Mouse (Mus musculus) hindbrain, embryonic 11.5 days (tissue): ENCODE results near the gene Tmem208. TPM values are rescaled to one million over a fixed set of nuclear protein-coding genes. Genes with fewer than 3 reads are reported as not detected.

Experiments used
- ATAC-seq: fragments of 200-750 bp; cut with Nextera tagmentation; 2 replicates; pipeline ENCODE4 v1.8.0; 2017; ENCODE audit warnings: mild to moderate bottlenecking, moderate TSS enrichment, moderate library complexity; ENCODE audit not compliant: low FRiP score
- DNase-seq: peaks from one replicate; pipeline ENCODE4 v3.0.0-alpha.2; 2015; ENCODE audit warnings: low spot score
- H3K27ac ChIP-seq: fragments of 300-500 bp; sonication (generic); 2 replicates; pipeline ENCODE4 v1.5.1; 2014; ENCODE audit warnings: mild to moderate bottlenecking, low read depth, low read length
- H3K27me3 ChIP-seq: fragments of 300-500 bp; sonication (generic); 2 replicates; pipeline ENCODE4 v1.6.1; 2014; ENCODE audit warnings: mild to moderate bottlenecking, low read length, moderate library complexity, mixed read lengths; ENCODE audit not compliant: control insufficient read depth, insufficient read depth
- H3K36me3 ChIP-seq: fragments of 300-500 bp; sonication (generic); 2 replicates; pipeline ENCODE4 v1.6.1; 2014; ENCODE audit warnings: mild to moderate bottlenecking, low read length, moderate library complexity, mixed read lengths; ENCODE audit not compliant: control insufficient read depth, insufficient read depth
- H3K4me1 ChIP-seq: fragments of 300-500 bp; sonication (generic); replicated peaks from 2 replicates; pipeline ENCODE4 v1.6.1; 2014; ENCODE audit warnings: low read length, mixed read lengths; ENCODE audit not compliant: control insufficient read depth, insufficient read depth
- H3K4me2 ChIP-seq: fragments of 300-500 bp; sonication (generic); replicated peaks from 2 replicates; pipeline ENCODE4 v1.6.1; 2014; ENCODE audit warnings: mild to moderate bottlenecking, low read depth, low read length
- H3K4me3 ChIP-seq: fragments of 300-500 bp; sonication (generic); 2 replicates; pipeline ENCODE4 v1.5.1; 2014; ENCODE audit warnings: low read depth, low read length
- H3K9ac ChIP-seq: fragments of 300-500 bp; sonication (generic); 2 replicates; pipeline ENCODE4 v1.6.1; 2014; ENCODE audit warnings: low read depth, low read length
- H3K9me3 ChIP-seq: fragments of 300-500 bp; sonication (generic); 2 replicates; pipeline ENCODE4 v1.6.1; 2016; ENCODE audit warnings: low read length; ENCODE audit not compliant: control insufficient read depth
- WGBS: fragments of 180-500 bp; shearing (Covaris S2); extraction: QIAGEN DNeasy Blood & Tissue Kit; methylation state at CpG from one replicate; pipeline ENCODE4 v1.1.7; 2014; 5-methylcytosine and 5-hydroxymethylcytosine counted together
- polyA plus RNA-seq: library from polyadenylated mRNA; unstranded; fragments of >200 nt; fragmentation: Nextera tagmentation; extraction: Ambion mirVana; gene quantifications from 2 replicates; pipeline ENCODE4 v1.2.1, GENCODE M21; 2014

The Tmem208 gene
- polyA plus RNA-seq: 102 and 105 TPM in 2 replicates

DNA sequence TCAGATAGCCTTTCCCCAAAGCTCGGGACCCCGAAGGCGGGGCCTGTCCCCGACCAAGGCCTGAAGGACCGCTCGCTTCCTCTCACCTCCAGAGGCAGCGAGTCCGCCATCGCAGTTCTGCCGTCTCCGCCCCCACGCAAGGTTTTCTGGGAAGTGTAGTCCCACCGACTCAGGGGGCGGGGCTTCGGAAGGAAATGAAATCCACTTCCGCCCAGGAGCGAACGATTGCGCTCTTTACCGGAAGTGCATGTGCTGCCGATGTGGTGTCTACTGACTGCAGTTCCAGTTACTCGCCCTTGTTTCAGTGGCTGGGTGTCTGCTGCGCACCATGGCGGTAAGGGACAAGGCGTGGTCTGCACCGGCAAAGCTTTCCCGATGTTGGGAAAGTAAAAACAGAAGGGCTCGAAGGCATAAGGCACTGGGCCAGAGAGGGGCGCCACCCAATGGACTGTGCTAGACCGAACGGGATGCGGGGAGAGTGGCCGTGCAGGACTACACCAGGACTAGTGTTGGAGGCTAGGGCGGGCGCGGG, at the start of gene Tmem208, which contains the start of gene Lrrc29:
TSS of gene Tmem208 (plus strand) at position 214 of the 532 bp plus-strand sequence.
TSS of gene Lrrc29 (minus strand) at position 138 of the 532 bp plus-strand sequence.
- Histone ChIP-seq H3K4me3 (peak within 1 kb of the TSS; percentile 64), H3K4me1 (peaks cover 6% of the 10 kb centered on the region; the same call in 1 of the 2 replicates), H3K36me3 (peaks cover 4% of the 10 kb centered on the region; the same call in 1 of the 2 replicates), H3K27ac (peak within 1 kb of the TSS; percentile 73), H3K4me2 (peak within 1 kb of the TSS; percentile 83), H3K27me3 (no peaks in the 10 kb centered on the region), H3K9ac (peak within 1 kb of the TSS; percentile 63), H3K9me3 (no peaks in the 10 kb centered on the region)
- under 1% methylated on average over 36 of the region's 36 CpGs for WGBS
- DNase-seq: peak; percentile 99
- peak; percentile 93 for ATAC-seq

GRCm38 (mm10) chr8:105278911-105279334, 47.2 kb upstream of the Tmem208 start:
- 4% methylated on average over 28 of the region's 28 CpGs for WGBS
- ATAC-seq: no peak
- Histone ChIP-seq H3K36me3 (peaks cover 2% of the 10 kb centered on the region; the same call in 1 of the 2 replicates), H3K27me3 (peaks cover 55% of the 10 kb centered on the region), H3K4me3 (no peak overlapping the region), H3K9me3 (no peaks in the 10 kb centered on the region), H3K27ac (no peak overlapping the region), H3K9ac (no peak overlapping the region), H3K4me1 (peaks cover 10% of the 10 kb centered on the region; the same call in 1 of the 2 replicates), H3K4me2 (no peak overlapping the region)
- peak; percentile 22 for DNase-seq

DNA sequence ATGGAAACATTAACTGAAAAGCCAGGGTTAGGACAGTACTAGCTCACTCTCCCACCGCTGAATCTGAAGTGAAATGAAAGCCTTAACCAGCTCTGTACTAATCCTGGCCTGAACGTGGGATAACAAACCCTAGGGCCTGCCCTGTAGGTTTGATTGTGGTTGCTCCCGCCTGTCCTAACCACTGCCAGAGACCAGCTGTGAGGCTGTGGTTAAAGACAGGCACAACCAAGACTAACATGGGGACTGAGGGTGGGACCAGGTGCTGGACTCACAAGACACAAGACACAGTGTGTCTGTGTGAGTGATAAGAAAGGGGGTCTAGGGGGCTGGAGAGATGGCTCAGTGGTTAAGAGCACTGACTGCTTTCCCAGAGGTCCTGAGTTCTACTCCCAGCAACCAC, 45.6 kb upstream of the Tmem208 start:
- Histone ChIP-seq H3K4me3 (no peak overlapping the region), H3K4me1 (peaks cover 10% of the 10 kb centered on the region; the same call in 1 of the 2 replicates), H3K9me3 (no peaks in the 10 kb centered on the region), H3K36me3 (peaks cover 2% of the 10 kb centered on the region; the same call in 1 of the 2 replicates), H3K27me3 (peaks cover 41% of the 10 kb centered on the region), H3K4me2 (no peak overlapping the region), H3K27ac (no peak overlapping the region), H3K9ac (no peak overlapping the region)
- no peak for DNase-seq
- 69% methylated on average over 3 of the region's 3 CpGs for WGBS
- no peak for ATAC-seq

DNA sequence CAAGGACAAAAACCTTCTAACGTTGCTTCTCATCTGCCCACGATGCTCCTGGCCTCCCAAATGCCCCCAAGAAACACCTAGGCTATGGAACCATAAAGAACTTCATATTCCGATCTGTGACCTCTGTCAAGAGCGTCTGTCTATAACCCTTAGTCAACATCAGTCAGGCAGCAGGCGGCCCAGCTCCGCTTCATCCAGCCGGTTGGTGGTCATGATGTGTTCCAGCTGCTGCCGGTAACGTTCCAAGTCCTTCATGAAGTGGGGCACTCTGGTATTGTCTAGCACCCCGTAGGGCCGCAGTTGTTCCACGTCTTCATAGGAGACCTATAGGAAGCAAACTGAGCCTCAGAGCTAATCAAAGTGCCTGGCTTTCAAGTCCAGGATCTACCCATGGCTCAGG, 44.3 kb upstream of the Tmem208 start:
- 85% methylated on average over 12 of the region's 12 CpGs for WGBS

GRCm38 (mm10) chr8:105282239-105282638, 43.9 kb upstream of the Tmem208 start:
- H3K36me3 ChIP-seq: peaks cover 2% of the 10 kb centered on the region; the same call in 1 of the 2 replicates
- no peak overlapping the region for H3K4me2 ChIP-seq
- no peak overlapping the region for H3K9ac ChIP-seq
- WGBS: 88% methylated on average over 4 of the region's 4 CpGs
- peaks cover 24% of the 10 kb centered on the region for H3K27me3 ChIP-seq
- no peak for DNase-seq
- no peak for ATAC-seq
- H3K9me3 ChIP-seq: no peaks in the 10 kb centered on the region
- no peak overlapping the region for H3K27ac ChIP-seq
- no peak overlapping the region for H3K4me3 ChIP-seq
- no peaks in the 10 kb centered on the region for H3K4me1 ChIP-seq

More for the DNA sequence above, 44.3 kb upstream of the Tmem208 start:
- Histone ChIP-seq H3K4me3 (no peak overlapping the region), H3K9me3 (no peaks in the 10 kb centered on the region), H3K9ac (no peak overlapping the region), H3K4me1 (no peaks in the 10 kb centered on the region), H3K27ac (no peak overlapping the region), H3K4me2 (no peak overlapping the region), H3K36me3 (peaks cover 2% of the 10 kb centered on the region; the same call in 1 of the 2 replicates), H3K27me3 (peaks cover 28% of the 10 kb centered on the region)
- DNase-seq (no peak), ATAC-seq (no peak)

GRCm38 (mm10) chr8:105283074-105283473, 43.1 kb upstream of the Tmem208 start:
- H3K4me3 ChIP-seq: no peak overlapping the region
- 0 out of 2 replicates have a peak, but pooled peaks cover 1% of the 10 kb centered on the region for H3K4me1 ChIP-seq
- no peak overlapping the region for H3K9ac ChIP-seq
- 30% methylated on average over 23 of the region's 23 CpGs for WGBS
- H3K27me3 ChIP-seq: peaks cover 16% of the 10 kb centered on the region
- ATAC-seq: peak; percentile 43; the same call in 1 of the 2 replicates
- H3K36me3 ChIP-seq: peaks cover 2% of the 10 kb centered on the region; the same call in 1 of the 2 replicates
- DNase-seq: peak; percentile 71
- H3K27ac ChIP-seq: no peak overlapping the region
- H3K4me2 ChIP-seq: no peak overlapping the region
- no peaks in the 10 kb centered on the region for H3K9me3 ChIP-seq

DNA sequence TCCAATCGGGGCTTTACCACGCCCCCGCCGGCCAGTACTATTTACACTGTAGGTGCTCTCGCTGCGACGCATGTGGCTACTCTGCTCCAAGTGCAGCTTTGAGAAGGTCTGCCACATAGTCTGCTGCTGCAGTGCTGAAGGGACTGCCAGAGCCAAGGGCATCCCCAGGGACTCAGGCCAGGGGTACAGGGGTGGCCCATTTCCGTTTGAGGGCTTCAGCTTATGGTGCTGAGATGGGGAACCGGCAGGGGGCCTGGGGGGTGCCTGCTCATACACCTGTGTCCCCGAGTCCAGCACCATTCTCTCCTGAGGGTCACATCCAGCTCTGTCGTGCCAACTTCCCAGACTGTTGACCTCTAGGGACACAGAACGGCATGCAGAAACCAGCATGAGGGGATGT, 40.6 kb upstream of the Tmem208 start:
- ATAC-seq (no peak), DNase-seq (no peak)
- Histone ChIP-seq H3K4me2 (no peak overlapping the region), H3K27me3 (peaks cover 8% of the 10 kb centered on the region), H3K36me3 (peaks cover 2% of the 10 kb centered on the region; the same call in 1 of the 2 replicates), H3K4me1 (peaks cover 15% of the 10 kb centered on the region; the same call in 1 of the 2 replicates), H3K4me3 (no peak overlapping the region), H3K9ac (no peak overlapping the region), H3K9me3 (no peaks in the 10 kb centered on the region), H3K27ac (no peak overlapping the region)
- WGBS: 33% methylated on average over 12 of the region's 12 CpGs

- H3K9me3 ChIP-seq: no peaks in the 10 kb centered on the region
- peaks cover 16% of the 10 kb centered on the region; the same call in 1 of the 2 replicates for H3K4me1 ChIP-seq
- no peak overlapping the region for H3K4me3 ChIP-seq
These were observed 39.2 kb upstream of the Tmem208 start for GRCm38 (mm10) chr8:105286907-105287306.

GRCm38 (mm10) chr8:105288231-105288630, 37.9 kb upstream of the Tmem208 start:
- Histone ChIP-seq H3K27me3 (peaks cover 11% of the 10 kb centered on the region), H3K4me3 (peak overlapping the region; percentile 51), H3K27ac (no peak overlapping the region), H3K36me3 (peaks cover 1% of the 10 kb centered on the region; the same call in 1 of the 2 replicates), H3K9ac (peak overlapping the region; percentile 41), H3K9me3 (no peaks in the 10 kb centered on the region), H3K4me2 (peak overlapping the region; percentile 72), H3K4me1 (peaks cover 16% of the 10 kb centered on the region; the same call in 1 of the 2 replicates)
- DNase-seq (no peak), ATAC-seq (no peak)
- WGBS: 77% methylated on average over 5 of the region's 5 CpGs

More at GRCm38 (mm10) chr8:105286907-105287306, 39.2 kb upstream of the Tmem208 start:
- Histone ChIP-seq H3K36me3 (peaks cover 2% of the 10 kb centered on the region; the same call in 1 of the 2 replicates), H3K27me3 (peaks cover 11% of the 10 kb centered on the region), H3K9ac (no peak overlapping the region), H3K27ac (no peak overlapping the region), H3K4me2 (no peak overlapping the region)
- 90% methylated on average over 4 of the region's 4 CpGs for WGBS
- ATAC-seq (no peak), DNase-seq (no peak)
